Mouse (Mus musculus): ENCODE results near the gene Ntng1.

DNA sequence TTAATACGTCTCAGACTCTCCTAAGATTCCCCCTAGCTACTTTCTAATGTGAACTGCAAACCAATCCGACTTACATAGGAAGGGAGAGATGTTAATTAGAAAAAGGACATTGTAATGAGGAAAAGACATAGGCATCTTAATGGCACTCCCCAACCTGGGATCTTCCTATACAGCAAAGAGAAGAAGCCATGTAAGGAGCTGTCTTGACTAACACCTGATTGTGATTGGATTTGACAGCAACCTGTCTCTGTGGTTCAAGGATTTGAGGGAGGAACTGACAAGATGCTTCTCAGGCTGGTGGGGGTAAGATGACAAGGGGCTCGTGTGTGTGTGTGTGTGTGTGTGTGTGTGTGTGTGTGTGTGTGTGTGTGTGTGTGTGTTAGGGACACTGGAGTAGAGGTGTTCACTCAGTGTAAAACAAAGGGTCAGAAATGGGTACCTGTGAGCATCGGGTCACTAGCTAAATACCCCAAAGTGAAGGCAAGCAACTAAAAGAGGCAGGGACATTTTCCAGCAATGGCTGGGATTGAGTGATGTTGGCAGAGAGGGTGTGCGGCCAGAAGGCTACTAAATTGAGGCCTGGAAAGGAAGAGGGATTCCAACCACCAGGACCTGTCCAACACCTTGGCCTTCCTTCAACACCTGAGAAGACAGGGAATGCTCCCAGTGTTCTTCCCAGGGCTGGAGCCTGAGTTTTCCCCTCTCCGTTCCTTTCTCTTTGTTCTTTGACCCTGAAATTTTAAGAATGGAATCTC is 667 bp upstream of the Ntng1 start:
- TF ChIP-seq CTCF (IDR thresholded peaks at IDR 0.05; ENCODE audit: control insufficient read depth, insufficient read depth, insufficient replicate concordance, low read depth, low read length) (no peak), POLR2A (IDR thresholded peaks at IDR 0.05; ENCODE audit: control insufficient read depth, low read depth, low read length) (no peak)

Data from testis, adult 2 months (tissue).